9 mouse cellular contexts compared by ENCODE assay signal in the genomic region with DNA sequence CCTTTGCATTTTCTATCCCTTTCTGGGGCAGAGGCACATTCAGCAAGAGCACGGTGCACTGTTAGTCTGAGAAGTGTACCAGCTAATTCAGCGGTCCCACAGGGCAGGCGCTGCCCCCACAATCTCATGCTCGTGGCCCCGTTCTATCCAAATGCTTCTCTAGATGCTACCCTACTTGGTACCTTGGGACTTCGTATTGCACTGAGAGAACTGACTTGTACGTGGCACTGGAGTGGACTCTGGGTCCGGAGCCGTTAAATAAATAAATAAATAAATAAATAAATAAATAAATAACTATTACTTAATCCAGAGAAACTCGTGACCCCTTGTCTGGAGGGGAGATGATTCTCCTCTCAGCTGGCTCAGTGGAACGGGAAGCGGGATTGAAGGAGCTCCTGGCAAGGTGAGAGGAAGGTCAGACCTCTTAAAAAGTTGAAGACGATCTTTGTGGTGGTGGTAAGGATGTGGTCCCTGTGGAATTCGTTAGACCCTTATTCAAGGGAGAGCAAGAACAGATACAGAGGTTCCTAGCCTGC. TPM values are rescaled to one million over a fixed set of nuclear protein-coding genes. Genes with fewer than 3 reads are reported as not detected.
A peak's percentile ranks its signal among the peaks of the same experiment; 100 is the strongest.
DNase-seq lines count a peak whose midpoint lies in the region; ATAC-seq and TF ChIP-seq lines count a peak whose summit lies in the region.
"Had no signal": no experiment of that assay in that cellular context is flagged by ENCODE, and none has a peak within 500 bp of the region (broad histone marks: within the 10 kb centered on the region; RNA-seq: fewer than 3 reads in every experiment).

No protein-coding gene starts in this region.

- H3K36me3 ChIP-seq in heart, embryonic 13.5 days = no peaks in the 10 kb centered on the region
- no peaks in the 10 kb centered on the region for H3K36me3 ChIP-seq in hindbrain, embryonic 11.5 days (ENCODE audit: control insufficient read depth, insufficient read depth, low read length)
- H3K36me3 ChIP-seq in midbrain, embryonic 12.5 days = no peaks in the 10 kb centered on the region

- no peak overlapping the region for H3K9ac ChIP-seq in heart, embryonic 13.5 days
- no peak overlapping the region for H3K9ac ChIP-seq in hindbrain, embryonic 11.5 days (ENCODE audit: low read depth, low read length)
- no peak overlapping the region for H3K9ac ChIP-seq in midbrain, embryonic 12.5 days (replicated peaks)

- peak overlapping the region; percentile 72 for H3K4me2 ChIP-seq in heart, embryonic 13.5 days
- no peak overlapping the region; the same call in 1 of the 2 replicates for H3K4me2 ChIP-seq in hindbrain, embryonic 11.5 days (replicated peaks; ENCODE audit: low read depth, low read length)
- H3K4me2 ChIP-seq in midbrain, embryonic 12.5 days (replicated peaks) = peak overlapping the region; percentile 61; the same call in 1 of the 2 replicates

- H3K27me3 ChIP-seq in heart, embryonic 13.5 days (replicated peaks) = peaks cover 75% of the 10 kb centered on the region
- H3K27me3 ChIP-seq in hindbrain, embryonic 11.5 days (ENCODE audit: control insufficient read depth, insufficient read depth, low read length) = peaks cover 31% of the 10 kb centered on the region
- H3K27me3 ChIP-seq in midbrain, embryonic 12.5 days = peaks cover 54% of the 10 kb centered on the region

- 0 out of 2 replicates have a peak overlapping the region, but pooled peaks have one; percentile 49 for H3K4me3 ChIP-seq in heart, embryonic 13.5 days
- peak overlapping the region; percentile 35; the same call in 1 of the 2 replicates for H3K4me3 ChIP-seq in cortical plate, adult 2 months (ENCODE audit: insufficient read depth, low read length)
- H3K4me3 ChIP-seq in hindbrain, embryonic 11.5 days (ENCODE audit: low read depth, low read length) = no peak overlapping the region; the same call in 1 of the 2 replicates
- H3K4me3 ChIP-seq in midbrain, embryonic 12.5 days = no peak overlapping the region; the same call in 1 of the 2 replicates

- no peak for ATAC-seq in heart, embryonic 13.5 days (ENCODE audit: extremely low read depth, insufficient number of reproducible peaks, low FRiP score, low TSS enrichment)
- no peak for ATAC-seq in hindbrain, embryonic 11.5 days (ENCODE audit: low FRiP score)
- no peak for ATAC-seq in midbrain, embryonic 12.5 days (ENCODE audit: low FRiP score, low read depth)

- TF ChIP-seq POLR2A in cortical plate, adult 2 months (IDR thresholded peaks at IDR 0.05; ENCODE audit: extremely low read depth, insufficient read depth, low read length) = no peak

- H3K27ac ChIP-seq in heart, embryonic 13.5 days (replicated peaks) = no peak overlapping the region
- H3K27ac ChIP-seq in cortical plate, adult 2 months (ENCODE audit: insufficient read depth, low read length) = no peak overlapping the region
- no peak overlapping the region for H3K27ac ChIP-seq in hindbrain, embryonic 11.5 days (ENCODE audit: low read depth, low read length)
- H3K27ac ChIP-seq in midbrain, embryonic 12.5 days (replicated peaks) = no peak overlapping the region

- TF ChIP-seq CTCF in cortical plate, adult 2 months (IDR thresholded peaks at IDR 0.05; ENCODE audit: extremely low read depth, insufficient read depth, low read length) = no peak

- no peaks in the 10 kb centered on the region for H3K9me3 ChIP-seq in heart, embryonic 13.5 days
- H3K9me3 ChIP-seq in hindbrain, embryonic 11.5 days (ENCODE audit: control insufficient read depth, low read length) = no peaks in the 10 kb centered on the region
- H3K9me3 ChIP-seq in midbrain, embryonic 12.5 days = no peaks in the 10 kb centered on the region
- H3K9me3 ChIP-seq: megakaryocyte, embryonic 14.5 days had no signal

- H3K4me1 ChIP-seq in heart, embryonic 13.5 days = peaks cover 10% of the 10 kb centered on the region
- H3K4me1 ChIP-seq in cortical plate, adult 2 months (ENCODE audit: control insufficient read depth, insufficient read depth, low read length) = no peaks in the 10 kb centered on the region
- H3K4me1 ChIP-seq in hindbrain, embryonic 11.5 days (replicated peaks; ENCODE audit: control insufficient read depth, insufficient read depth, low read length) = 0 out of 2 replicates have a peak, but pooled peaks cover 2% of the 10 kb centered on the region
- H3K4me1 ChIP-seq in midbrain, embryonic 12.5 days = peaks cover 7% of the 10 kb centered on the region

- 38% methylated on average over 14 of the region's 14 CpGs for WGBS in heart, embryonic 13.5 days
- 32% methylated on average over 14 of the region's 14 CpGs for WGBS in hindbrain, embryonic 11.5 days
- WGBS in midbrain, embryonic 12.5 days = 35% methylated on average over 14 of the region's 14 CpGs

- DNase-seq in heart, adult 18-20 months = no peak
- DNase-seq in hindbrain, embryonic 11.5 days (ENCODE audit: low spot score) = peak; percentile 7
- DNase-seq in embryo, embryonic 10 days (ENCODE audit: low spot score) = no peak
- DNase-seq in right cerebral cortex, postnatal 4 days = no peak
- no peak for DNase-seq in c-Kit-positive CD71-positive TER-119-positive erythroid progenitor cells, embryonic 14.5 days (ENCODE audit: low spot score)

RNA-seq across cellular contexts. Expression of a gene that starts 0.6 kb away (rescaled TPM):
- not detected in 2 replicates for polyA plus RNA-seq in heart, embryonic 13.5 days (2015; fragmentation: Nextera tagmentation; extraction: Ambion mirVana)
- 1 to 10 TPM in 1 of 2 experiments, under 1 TPM in 1; 0.59 to 1.2 TPM for total RNA-seq in heart, adult 18-20 months (2021)
- polyA plus RNA-seq in cortical plate, adult 2 months (2012; rRNA removed) = 0.86 and 1.5 TPM in 2 replicates
- polyA plus RNA-seq in hindbrain, embryonic 11.5 days (2014; fragmentation: Nextera tagmentation; extraction: Ambion mirVana) = not detected in 2 replicates
- 0.04 TPM in 2 replicates for polyA plus RNA-seq in midbrain, embryonic 12.5 days (2016; fragmentation: Nextera tagmentation; extraction: Ambion mirVana)

RNA-seq across cellular contexts. Expression of a gene that starts 59.8 kb away (rescaled TPM):
- 11.5 and 11.7 TPM in 2 replicates for polyA plus RNA-seq in heart, embryonic 13.5 days (2015; fragmentation: Nextera tagmentation; extraction: Ambion mirVana)
- total RNA-seq in heart, adult 18-20 months (2021) = under 1 TPM; 0.57 to 0.90 TPM
- polyA plus RNA-seq in cortical plate, adult 2 months (2012; rRNA removed) = 1.7 and 1.9 TPM in 2 replicates
- 18.3 and 20.3 TPM in 2 replicates for polyA plus RNA-seq in hindbrain, embryonic 11.5 days (2014; fragmentation: Nextera tagmentation; extraction: Ambion mirVana)
- polyA plus RNA-seq in midbrain, embryonic 12.5 days (2016; fragmentation: Nextera tagmentation; extraction: Ambion mirVana) = 16.9 and 18.6 TPM in 2 replicates

Comparison
In these comparisons a context has a peak if more than half of its experiments do, and no peak if none do; other contexts are left out.
1. H3K4me3 ChIP-seq: peak in heart, embryonic 13.5 days (single experiment) and cortical plate, adult 2 months (single experiment); none in hindbrain, embryonic 11.5 days (single experiment) and midbrain, embryonic 12.5 days (single experiment).